Mouse (Mus musculus) ovary, adult 10 weeks (tissue): ENCODE data around the gene Gm20683. TPM values are rescaled to one million over a fixed set of nuclear protein-coding genes. Genes with fewer than 3 reads are reported as not detected.

Experiments
- polyA plus RNA-seq: library from polyadenylated mRNA; stranded (reverse); fragments of 350-450 nt; fragmentation: Illumina TruSeq; extraction: RNeasy Lipid Tissue Mini Kit (QIAGEN cat#74804); gene quantifications from one replicate; pipeline ENCODE4 v1.2.3, GENCODE M21; 2014

The Gm20683 gene
- polyA plus RNA-seq, 1 experiment from 2014 or later, result not detected

Other genes starting within 250 kb of the Gm20683 start
- gene Gng13, start 124.6 kb downstream of the Gm20683 start, polyA plus RNA-seq, result not detected
- gene Chtf18, start 114.3 kb downstream of the Gm20683 start, polyA plus RNA-seq, result not detected
- gene Rpusd1, start 114.1 kb downstream of the Gm20683 start, polyA plus RNA-seq, result not detected
- gene Mslnl, start 105.7 kb downstream of the Gm20683 start, polyA plus RNA-seq, result not detected
- gene Msln, start 87.4 kb downstream of the Gm20683 start, polyA plus RNA-seq, result 2.0 TPM
- gene Narfl, start 68.0 kb downstream of the Gm20683 start, polyA plus RNA-seq, result 0.80 TPM
- 1.4 TPM for gene Haghl, start 56.1 kb downstream of the Gm20683 start, polyA plus RNA-seq
- gene Ccdc78, start 55.2 kb downstream of the Gm20683 start, polyA plus RNA-seq, result 0.43 TPM
- gene Fam173a, start 48.9 kb downstream of the Gm20683 start, polyA plus RNA-seq, result not detected
- gene AC134908.4, start 46.1 kb downstream of the Gm20683 start, polyA plus RNA-seq, result not detected
- 0.26 TPM for gene Metrn, start 44.6 kb downstream of the Gm20683 start, polyA plus RNA-seq
- 0.94 TPM for gene Fbxl16, start 32.7 kb downstream of the Gm20683 start, polyA plus RNA-seq
- gene Wdr24, start 18.1 kb downstream of the Gm20683 start, polyA plus RNA-seq, result 0.29 TPM
- 1.5 TPM for gene Jmjd8, start 12.9 kb downstream of the Gm20683 start, polyA plus RNA-seq
- 2.7 TPM for gene Stub1, start 8.4 kb downstream of the Gm20683 start, polyA plus RNA-seq
- not detected for gene Rhbdl1, start 4.5 kb downstream of the Gm20683 start, polyA plus RNA-seq
- 8.3 TPM for gene Rhot2, start 3.1 kb upstream of the Gm20683 start, polyA plus RNA-seq
- 1.0 TPM for gene Wdr90, start 19.7 kb upstream of the Gm20683 start, polyA plus RNA-seq
- gene Mcrip2, start 27.0 kb upstream of the Gm20683 start, polyA plus RNA-seq, result not detected
- gene Mettl26, start 33.3 kb upstream of the Gm20683 start, polyA plus RNA-seq, result 10.6 TPM
- not detected for gene Wfikkn1, start 39.1 kb upstream of the Gm20683 start, polyA plus RNA-seq
- 1.1 TPM for gene Rab40c, start 78.0 kb upstream of the Gm20683 start, polyA plus RNA-seq
- 27.4 TPM for gene Pigq, start 103.2 kb upstream of the Gm20683 start, polyA plus RNA-seq
- gene Nhlrc4, start 103.2 kb upstream of the Gm20683 start, polyA plus RNA-seq, result 0.29 TPM
- gene A930017K11Rik, start 110.8 kb upstream of the Gm20683 start, polyA plus RNA-seq, result not detected
- 0.51 TPM for gene Capn15, start 144.0 kb upstream of the Gm20683 start, polyA plus RNA-seq
- 2.5 TPM for gene Rab11fip3, start 227.8 kb upstream of the Gm20683 start, polyA plus RNA-seq
- gene Decr2, start 248.6 kb upstream of the Gm20683 start, polyA plus RNA-seq, result 15.7 TPM